Mouse (Mus musculus): Measurements from ENCODE around the gene Afap1.

DNA sequence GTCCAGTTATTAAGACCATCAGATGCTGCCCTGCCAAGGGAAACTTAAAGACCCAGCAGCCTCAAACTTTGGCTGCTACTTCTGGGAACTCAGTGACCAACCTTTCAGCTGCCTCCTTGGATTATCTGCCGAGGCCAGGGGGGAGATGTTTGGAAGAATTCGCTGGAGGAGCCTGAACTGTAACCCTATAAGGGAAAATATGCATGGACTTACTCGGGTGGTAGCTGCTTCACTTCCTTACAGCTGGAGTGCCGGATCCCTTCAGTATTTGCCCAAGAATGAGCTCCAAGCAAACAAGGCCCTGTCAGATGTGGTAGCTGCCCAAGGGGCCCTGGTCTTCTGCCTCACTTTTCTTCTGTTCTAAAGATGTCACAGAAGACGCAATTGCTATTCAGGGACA, 38.2 kb downstream of the Afap1 start:
- TF ChIP-seq GATA1 (IDR thresholded peaks at IDR 0.05; ENCODE audit: low read length) (no peak), TAL1 (IDR thresholded peaks at IDR 0.05; ENCODE audit: low read length) (no peak)

Measured in erythroblast, embryonic 14.5 days (primary cell).